Mouse (Mus musculus) activated CD4-positive, CD25-positive, alpha-beta regulatory T cell (primary cell): Measurements from ENCODE around the gene Mtln. TPM values are rescaled to one million over a fixed set of nuclear protein-coding genes. Genes with fewer than 3 reads are reported as not detected.

Source experiments
- polyA plus RNA-seq, 2 experiments: library from polyadenylated mRNA; unstranded; fragments of 100-300 nt; shearing (Covaris generic); gene quantifications; one replicate each; pipeline ENCODE4 v1.2.1; 2017

Mtln gene
- polyA plus RNA-seq = 10 to 100 TPM; 20.5 to 27.9 TPM

DNA sequence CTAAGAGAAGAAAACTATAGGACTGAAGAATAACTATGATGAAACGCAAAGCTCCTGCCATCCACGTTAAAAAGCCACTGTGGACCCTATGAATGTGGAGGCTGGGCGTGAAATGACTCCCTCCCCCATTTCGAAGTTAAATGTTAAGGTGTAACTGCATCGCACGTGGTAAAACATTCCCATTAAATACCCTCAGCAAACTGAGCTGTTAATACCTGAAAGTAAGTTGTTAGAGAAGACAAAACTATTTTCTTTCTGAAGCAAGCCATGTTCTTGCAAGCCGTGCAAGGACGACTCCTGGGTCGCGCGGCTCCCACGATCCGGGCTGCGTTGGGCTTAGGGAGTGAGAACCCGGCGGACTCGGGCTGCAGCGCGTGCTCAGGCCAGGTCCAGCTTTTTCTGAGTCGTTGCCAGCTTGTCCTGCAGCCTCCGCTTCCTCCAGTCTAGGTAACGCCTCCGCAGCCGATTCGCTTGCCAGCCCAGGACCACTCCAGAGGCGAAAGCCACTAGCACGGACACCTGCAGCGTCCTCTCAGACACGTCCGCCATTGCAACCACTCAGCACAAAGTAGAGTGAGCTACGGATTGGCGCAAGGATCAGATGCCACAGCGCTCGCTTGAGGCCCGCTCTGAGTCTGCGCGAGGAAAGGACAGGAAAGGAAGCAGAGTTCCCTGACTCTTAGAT, at the start of gene Mtln:
TSS of gene Mtln (minus strand) at position 570 of the 685 bp plus-strand sequence.

DNA sequence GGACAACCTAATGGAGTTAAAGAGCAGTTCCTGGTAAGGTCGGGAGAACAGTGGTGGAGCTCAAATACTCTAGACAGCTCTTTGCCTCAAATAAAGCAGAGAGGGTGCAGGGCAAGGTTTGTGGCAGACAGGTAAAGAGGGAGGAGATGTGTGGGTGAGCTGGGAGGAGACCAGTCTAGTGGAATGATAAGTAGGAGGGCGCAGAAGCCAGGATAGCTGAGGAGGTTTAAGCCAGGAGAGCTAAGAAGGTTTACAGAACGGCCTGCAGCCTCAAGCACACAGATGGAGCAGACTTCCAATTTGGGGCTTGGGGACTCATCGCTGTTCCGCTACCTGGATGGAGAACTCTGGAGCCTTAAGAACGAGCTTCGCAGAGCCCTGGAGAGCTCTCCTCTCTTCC, 46.3 kb upstream of the Mtln start, which contains the start of gene Acoxl:
TSS of gene Acoxl (plus strand) at position 301 of the 400 bp plus-strand sequence.

DNA sequence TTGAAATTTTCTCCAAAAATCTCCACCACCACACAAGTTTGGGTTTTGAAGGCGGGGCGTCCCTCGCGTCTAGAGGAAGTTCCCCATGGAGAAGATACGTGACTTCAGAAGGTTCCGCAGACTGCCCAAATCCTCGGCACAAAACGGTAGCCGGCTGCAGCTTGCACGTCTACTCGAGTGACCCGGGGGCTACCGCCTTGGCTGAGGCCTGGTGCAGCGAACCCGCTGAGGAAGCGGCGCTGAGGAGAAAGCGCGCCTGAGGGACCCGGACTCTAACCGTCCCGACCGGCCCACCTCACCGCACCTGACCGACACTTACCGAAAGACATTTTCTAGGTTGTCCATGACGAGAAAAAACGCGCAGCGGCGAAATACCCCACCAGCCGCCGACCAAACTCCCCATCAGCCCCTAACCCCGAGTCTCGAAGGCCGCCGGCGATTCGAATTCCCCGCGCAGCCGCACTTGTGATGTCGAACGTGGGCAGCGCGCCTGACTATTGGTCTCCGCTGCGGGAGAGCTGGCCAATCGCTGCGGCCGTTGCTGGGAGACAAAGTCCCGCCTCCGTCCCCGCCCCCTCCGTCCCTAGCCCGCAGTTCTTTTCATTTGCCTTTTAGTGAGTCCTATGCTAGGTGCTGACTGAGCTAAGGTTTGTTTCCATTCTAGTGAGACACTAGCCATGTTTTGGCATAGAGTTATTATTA, 39.3 kb upstream of the Mtln start, which contains the start of gene Bub1:
TSS of gene Bub1 (minus strand) at position 465 of the 702 bp plus-strand sequence.

DNA sequence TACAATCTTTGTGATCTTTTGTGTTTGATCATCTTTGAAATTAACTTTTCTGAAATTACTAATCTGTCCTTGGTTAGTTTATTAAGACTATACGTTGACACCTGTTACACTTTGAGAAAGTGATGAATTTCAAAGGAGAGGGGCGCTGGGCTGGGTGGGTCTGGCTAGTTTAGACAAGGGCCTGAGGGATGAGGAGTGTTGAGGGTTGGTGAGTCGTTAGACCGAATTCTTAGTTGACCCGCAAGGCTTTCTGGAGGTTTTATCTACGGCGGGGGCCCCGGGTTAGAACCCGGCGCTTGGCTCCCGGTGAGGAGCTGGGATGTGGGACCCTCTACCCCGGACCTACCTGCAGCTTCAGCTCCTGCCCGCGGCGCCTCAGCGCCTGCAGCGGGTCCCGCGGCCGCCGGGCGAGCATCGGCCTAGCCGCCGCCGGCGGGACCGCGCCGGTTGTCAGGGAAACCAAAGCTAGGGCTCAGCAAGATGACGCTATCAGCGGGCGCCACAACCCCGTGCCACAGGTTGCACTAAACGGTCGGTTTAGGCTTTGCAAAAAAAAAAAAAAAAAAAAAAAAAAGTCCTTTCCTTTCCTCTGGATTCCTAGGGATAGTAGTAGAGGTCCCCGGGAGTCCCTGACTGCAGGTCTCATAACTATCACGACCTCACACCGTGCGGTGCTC, 3.7 kb downstream of the Mtln start, which contains the start of gene Nphp1:
TSS of gene Nphp1 (minus strand) at position 458 of the 677 bp plus-strand sequence.

Other genes with a start within 250 kb of the Mtln start
- 1 to 10 TPM in 1 of 2 experiments, under 1 TPM in 1; 0.87 to 1.2 TPM for gene Zfp661, start 205.4 kb downstream of the Mtln start, polyA plus RNA-seq
- 100 to 1,000 TPM in 1 of 2 experiments, 10 to 100 TPM in 1; 84.9 to 123 TPM for gene Mrps5, start 205.3 kb downstream of the Mtln start, polyA plus RNA-seq
- gene Mal, start 135.8 kb downstream of the Mtln start, polyA plus RNA-seq = under 1 TPM in 1 of 2 experiments, not detected in 1; 0.28 TPM
- not detected for gene Mall, start 62.6 kb downstream of the Mtln start, polyA plus RNA-seq
- gene Nphp1, start 3.6 kb downstream of the Mtln start, polyA plus RNA-seq = under 1 TPM; 0.07 to 0.47 TPM
- gene Bub1, start 39.4 kb upstream of the Mtln start, polyA plus RNA-seq = 1 to 10 TPM; 3.2 to 4.7 TPM
- 1 to 10 TPM in 1 of 2 experiments, under 1 TPM in 1; 0.91 to 1.5 TPM for gene Acoxl, start 46.4 kb upstream of the Mtln start, polyA plus RNA-seq